Mouse (Mus musculus) midbrain, embryonic 16.5 days (tissue): ENCODE data around the gene Nprl3. TPM values are rescaled to one million over a fixed set of nuclear protein-coding genes. Genes with fewer than 3 reads are reported as not detected.
"Not testable (repeated sequence)": the region's sequence is repeated elsewhere in the genome, so short reads cannot be mapped to it uniquely, and the experiment has no call there.

Experiments
- ATAC-seq: fragments of 200-750 bp; cut with Nextera tagmentation; 2 replicates; pipeline ENCODE4 v1.8.0; 2017; ENCODE audit warnings: moderate TSS enrichment
- H3K27ac ChIP-seq: fragments of 300-500 bp; sonication (generic); 2 replicates; pipeline ENCODE4 v1.5.1; 2014; ENCODE audit warnings: mild to moderate bottlenecking, low read length, mixed read lengths
- H3K27me3 ChIP-seq: fragments of 300-500 bp; sonication (generic); 2 replicates; pipeline ENCODE4 v1.6.1; 2014; ENCODE audit warnings: low read depth, low read length, mixed read lengths; ENCODE audit not compliant: control insufficient read depth, insufficient read depth
- H3K36me3 ChIP-seq: fragments of 300-500 bp; sonication (generic); 2 replicates; pipeline ENCODE4 v1.6.1; 2014; ENCODE audit warnings: mild to moderate bottlenecking, low read length, moderate library complexity, mixed read lengths; ENCODE audit not compliant: control insufficient read depth, insufficient read depth
- H3K4me1 ChIP-seq: fragments of 300-500 bp; sonication (generic); 2 replicates; pipeline ENCODE4 v1.6.1; 2014; ENCODE audit warnings: mild to moderate bottlenecking, low read length, mixed read lengths; ENCODE audit not compliant: control insufficient read depth, insufficient read depth
- H3K4me2 ChIP-seq: fragments of 300-500 bp; sonication (generic); 2 replicates; pipeline ENCODE4 v1.6.1; 2014; ENCODE audit warnings: mild to moderate bottlenecking, low read length, mixed read lengths
- H3K4me3 ChIP-seq: fragments of 300-500 bp; sonication (generic); 2 replicates; pipeline ENCODE4 v1.5.1; 2014; ENCODE audit warnings: low read depth, mild to moderate bottlenecking, low read length, moderate library complexity, mixed read lengths
- H3K9ac ChIP-seq: fragments of 300-500 bp; sonication (generic); 2 replicates; pipeline ENCODE4 v1.6.1; 2014; ENCODE audit warnings: low read depth, low read length, mixed read lengths
- H3K9me3 ChIP-seq: fragments of 300-500 bp; sonication (generic); replicated peaks from 2 replicates; pipeline ENCODE4 v1.6.1; 2014; ENCODE audit warnings: mild to moderate bottlenecking, low read length, mixed read lengths; ENCODE audit not compliant: control insufficient read depth, poor library complexity, severe bottlenecking
- WGBS: fragments of 180-500 bp; shearing (Covaris S2); extraction: QIAGEN DNeasy Blood & Tissue Kit; methylation state at CpG from one replicate; pipeline ENCODE4 v1.1.7; 2014; 5-methylcytosine and 5-hydroxymethylcytosine counted together
- polyA plus RNA-seq: library from polyadenylated mRNA; unstranded; fragments of >200 nt; fragmentation: Nextera tagmentation; extraction: Ambion mirVana; gene quantifications from 2 replicates; pipeline ENCODE4 v1.2.1, GENCODE M21; 2015

The Nprl3 gene
- polyA plus RNA-seq, 1 experiment from 2014 or later, result 45.3 TPM

- peak overlapping the region; percentile 30 for H3K4me3 ChIP-seq
- peak overlapping the region; percentile 54 for H3K4me2 ChIP-seq
- WGBS, result 59% methylated on average over 14 of the region's 17 CpGs
- no peaks in the 10 kb centered on the region for H3K9me3 ChIP-seq
- peak overlapping the region; percentile 44; the same call in 1 of the 2 replicates for H3K9ac ChIP-seq
- no peak overlapping the region for H3K27ac ChIP-seq
- no peaks in the 10 kb centered on the region for H3K27me3 ChIP-seq
- H3K4me1 ChIP-seq, result peaks cover 6% of the 10 kb centered on the region
- peak; percentile 61 for ATAC-seq
- H3K36me3 ChIP-seq, result no peaks in the 10 kb centered on the region
Measured at GRCm38 (mm10) chr11:32300279-32301267, 33.1 kb upstream of the Nprl3 start.

- not testable (repeated sequence) for H3K9me3 ChIP-seq, H3K27ac ChIP-seq, H3K27me3 ChIP-seq, H3K36me3 ChIP-seq, H3K4me1 ChIP-seq
- Histone ChIP-seq H3K9ac (peak within 1 kb of the TSS; percentile 44; the same call in 1 of the 2 replicates), H3K4me3 (peak within 1 kb of the TSS; percentile 30), H3K4me2 (peak within 1 kb of the TSS; percentile 54)
- WGBS, result 4% methylated on average over 16 of the region's 16 CpGs
- peak; percentile 75; the same call in 1 of the 2 replicates for ATAC-seq
Measured at GRCm38 (mm10) chr11:32299865-32300264, 32.4 kb upstream of the Nprl3 start, which contains the start of gene Hbq1a. TSS of gene Hbq1a (plus strand) at chr11:32300069.

GRCm38 (mm10) chr11:32298532-32298918, 31.0 kb upstream of the Nprl3 start:
- Histone ChIP-seq H3K27ac (no peak overlapping the region), H3K9ac (no peak overlapping the region), H3K4me3 (no peak overlapping the region), H3K27me3 (no peaks in the 10 kb centered on the region), H3K4me1 (peaks cover 6% of the 10 kb centered on the region), H3K36me3 (no peaks in the 10 kb centered on the region), H3K4me2 (no peak overlapping the region), H3K9me3 (no peaks in the 10 kb centered on the region)
- ATAC-seq, result no peak
- 99% methylated on average over 2 of the region's 2 CpGs for WGBS

- H3K4me3 ChIP-seq, result no peak overlapping the region
- 97% methylated on average over 1 of the region's 1 CpGs for WGBS
- H3K27me3 ChIP-seq, result no peaks in the 10 kb centered on the region
- no peaks in the 10 kb centered on the region for H3K9me3 ChIP-seq
- H3K36me3 ChIP-seq, result no peaks in the 10 kb centered on the region
- no peak for ATAC-seq
- peaks cover 1% of the 10 kb centered on the region for H3K4me1 ChIP-seq
- no peak overlapping the region for H3K9ac ChIP-seq
- H3K4me2 ChIP-seq, result no peak overlapping the region
- no peak overlapping the region for H3K27ac ChIP-seq
Measured at GRCm38 (mm10) chr11:32297866-32298531, 30.5 kb upstream of the Nprl3 start.

- not testable (repeated sequence) for ATAC-seq, H3K9ac ChIP-seq, H3K9me3 ChIP-seq, H3K27ac ChIP-seq, H3K4me3 ChIP-seq, H3K4me2 ChIP-seq, H3K4me1 ChIP-seq, H3K36me3 ChIP-seq, H3K27me3 ChIP-seq
- 51% methylated on average over 2 of the region's 2 CpGs for WGBS
Measured at GRCm38 (mm10) chr11:32297417-32297816, 29.9 kb upstream of the Nprl3 start.

GRCm38 (mm10) chr11:32296203-32296602, 28.7 kb upstream of the Nprl3 start, which contains the start of gene Hba-a2:
TSS of gene Hba-a2 (plus strand) at chr11:32296489.
- H3K9me3 ChIP-seq, H3K4me3 ChIP-seq, H3K9ac ChIP-seq, H3K4me2 ChIP-seq, H3K36me3 ChIP-seq, ATAC-seq, H3K27me3 ChIP-seq, H3K27ac ChIP-seq, H3K4me1 ChIP-seq: not testable (repeated sequence)
- no CpG with 5 or more reads among the region's 4 CpGs for WGBS

GRCm38 (mm10) chr11:32293479-32293878, 26.0 kb upstream of the Nprl3 start:
- H3K4me3 ChIP-seq, H3K27me3 ChIP-seq, H3K4me2 ChIP-seq, ATAC-seq, H3K36me3 ChIP-seq, H3K9ac ChIP-seq, H3K4me1 ChIP-seq, H3K9me3 ChIP-seq, H3K27ac ChIP-seq: not testable (repeated sequence)
- WGBS, result 75% methylated on average over 3 of the region's 3 CpGs

GRCm38 (mm10) chr11:32292819-32293218, 25.3 kb upstream of the Nprl3 start:
- H3K27ac ChIP-seq, ATAC-seq: not testable (repeated sequence)
- WGBS, result 87% methylated on average over 4 of the region's 4 CpGs

GRCm38 (mm10) chr11:32287493-32287825, 20.0 kb upstream of the Nprl3 start:
- H3K9ac ChIP-seq, result no peak overlapping the region

More at GRCm38 (mm10) chr11:32292819-32293218, 25.3 kb upstream of the Nprl3 start:
- H3K9me3 ChIP-seq, H3K4me1 ChIP-seq, H3K9ac ChIP-seq, H3K4me3 ChIP-seq, H3K27me3 ChIP-seq, H3K4me2 ChIP-seq, H3K36me3 ChIP-seq: not testable (repeated sequence)

More at GRCm38 (mm10) chr11:32287493-32287825, 20.0 kb upstream of the Nprl3 start:
- no peaks in the 10 kb centered on the region for H3K27me3 ChIP-seq
- H3K4me2 ChIP-seq, result peak overlapping the region; percentile 56; the same call in 1 of the 2 replicates
- H3K36me3 ChIP-seq, result no peaks in the 10 kb centered on the region
- no peaks in the 10 kb centered on the region for H3K4me1 ChIP-seq
- ATAC-seq, result no peak
- no peaks in the 10 kb centered on the region for H3K9me3 ChIP-seq
- H3K27ac ChIP-seq, result no peak overlapping the region
- H3K4me3 ChIP-seq, result no peak overlapping the region; the same call in 1 of the 2 replicates
- WGBS, result 72% methylated on average over 9 of the region's 9 CpGs
